Mouse (Mus musculus) liver, adult 2 months (tissue): ENCODE results near the gene Kras.

ENCODE experiments used
- CTCF ChIP-seq: fragments of 200-500 bp; IDR thresholded peaks from 2 replicates; pipeline ENCODE4 v1.5.1; 2011; ENCODE audit warnings: low read depth, low read length, control low read depth
- POLR2A ChIP-seq: fragments of 200-500 bp; IDR thresholded peaks from 2 replicates; pipeline ENCODE4 v1.6.1; 2011; ENCODE audit warnings: low read length, control low read depth; ENCODE audit not compliant: insufficient read depth; ENCODE audit errors: extremely low read depth

DNA sequence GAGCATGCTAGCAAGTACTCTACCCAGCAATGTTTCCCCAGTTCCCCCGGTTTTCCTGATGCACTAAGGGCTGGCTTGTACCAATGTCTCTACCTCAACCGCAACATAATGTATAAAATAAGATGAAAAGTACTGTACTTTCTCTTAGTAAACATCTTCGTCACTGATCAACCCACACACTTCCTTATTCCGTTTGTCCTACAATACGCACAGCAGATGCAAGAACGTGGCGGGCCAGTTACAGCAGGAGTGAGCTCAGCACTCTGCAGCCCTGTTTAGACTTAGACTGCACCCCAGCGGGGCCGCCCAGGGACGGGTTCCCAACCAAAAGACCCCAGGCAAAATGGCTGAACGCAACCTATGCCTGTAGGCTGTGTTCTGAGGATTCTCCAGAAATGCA, 56.6 kb downstream of the Kras start:
- TF ChIP-seq CTCF (no peak), POLR2A (no peak)
